Mouse (Mus musculus): ENCODE measurements at regions not wholly inside any gene's neighbourhood (a gene's known extent, or its start where the extent isn't known, plus 50 kb on each side); places are given as distances from the start of the nearest gene placed in this dataset.
A peak's percentile ranks its signal among the peaks of the same experiment; 100 is the strongest.

DNA sequence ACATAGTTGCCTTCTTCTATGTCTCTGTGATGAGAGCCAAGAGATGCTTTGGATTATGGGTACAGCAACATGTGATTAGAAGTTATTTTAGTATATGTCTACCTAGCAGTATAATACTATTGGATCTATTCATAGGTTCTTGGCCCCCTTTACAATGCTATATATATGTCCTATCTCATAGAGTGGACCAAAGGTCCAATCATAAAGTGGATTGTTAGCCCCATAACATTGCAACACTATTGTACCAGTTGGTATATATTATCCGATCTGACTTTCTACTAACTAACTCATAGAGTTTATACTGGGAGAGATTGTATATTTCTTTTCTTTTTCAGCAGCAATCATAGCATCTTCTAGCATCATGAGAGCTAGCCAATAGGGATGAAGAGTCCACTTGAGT is 491.7 kb upstream of the Zeb2 start:
- no peak for DNase-seq

DNA sequence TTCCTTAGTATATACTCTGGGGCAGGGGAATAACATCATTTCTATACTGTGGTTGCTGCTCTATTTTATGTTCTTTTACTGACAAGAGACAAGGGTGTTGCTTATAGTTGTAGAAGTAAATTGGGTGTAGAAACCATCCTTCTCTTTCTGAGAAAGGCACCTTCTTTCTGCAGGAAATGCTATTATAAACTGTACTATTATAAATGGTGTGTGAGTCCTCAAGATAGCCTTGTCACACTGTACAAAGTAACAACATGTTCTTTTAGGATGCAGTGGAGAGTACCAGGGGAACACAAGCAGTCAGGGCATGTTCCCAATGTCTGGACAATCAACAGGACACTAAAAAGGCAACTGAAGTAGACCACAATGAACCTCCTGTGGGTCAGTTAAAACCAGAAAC is 490.2 kb upstream of the Zeb2 start:
- no peak for DNase-seq

DNA sequence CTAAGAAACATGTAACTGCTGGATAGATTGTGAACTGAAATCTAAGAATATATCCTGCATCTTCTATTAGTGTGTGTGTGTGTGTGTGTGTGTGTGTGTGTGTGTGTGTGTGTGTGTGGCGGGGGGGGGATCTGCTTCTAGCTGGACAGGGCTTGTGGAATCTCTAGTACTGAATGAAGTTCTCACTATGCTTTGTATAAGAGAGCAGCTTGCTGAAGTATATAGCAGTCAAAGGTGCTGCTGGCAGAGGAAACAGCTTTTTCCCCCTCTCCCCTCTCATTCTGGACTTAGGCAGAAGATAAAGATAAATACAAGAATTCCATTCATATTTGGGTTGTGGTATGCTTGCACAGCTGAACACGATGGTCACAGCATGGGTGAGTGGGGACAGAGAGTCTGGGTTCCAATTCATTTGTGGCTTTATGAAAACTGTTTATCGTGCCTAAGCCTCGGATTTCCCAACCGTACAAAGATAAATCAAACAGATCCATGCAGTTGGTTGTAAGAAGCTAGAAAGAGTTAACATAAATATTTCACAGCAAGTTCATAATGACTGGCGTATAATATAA is 484.2 kb upstream of the Zeb2 start:
- DNase-seq, result no peak

DNA sequence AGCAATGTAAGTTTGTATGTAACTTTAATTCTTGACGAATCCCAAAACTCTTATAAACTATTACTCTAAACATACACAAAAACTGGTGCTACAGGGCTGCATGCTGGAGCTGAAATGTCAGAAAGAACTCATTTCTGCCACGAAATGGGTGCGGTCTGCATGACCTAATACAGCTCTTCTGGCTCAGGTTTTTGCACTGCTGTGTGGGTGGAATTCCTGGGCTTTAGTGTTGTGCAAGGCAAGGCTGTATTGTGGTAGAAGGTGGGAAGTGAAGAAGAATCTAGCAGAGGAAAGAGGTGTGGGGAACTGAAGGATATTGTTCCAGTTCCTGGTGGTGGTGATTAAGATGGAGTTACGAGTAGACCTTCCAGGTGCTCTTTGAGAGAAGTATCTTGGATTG is 476.6 kb upstream of the Zeb2 start:
- peak; percentile 13 for DNase-seq

DNA sequence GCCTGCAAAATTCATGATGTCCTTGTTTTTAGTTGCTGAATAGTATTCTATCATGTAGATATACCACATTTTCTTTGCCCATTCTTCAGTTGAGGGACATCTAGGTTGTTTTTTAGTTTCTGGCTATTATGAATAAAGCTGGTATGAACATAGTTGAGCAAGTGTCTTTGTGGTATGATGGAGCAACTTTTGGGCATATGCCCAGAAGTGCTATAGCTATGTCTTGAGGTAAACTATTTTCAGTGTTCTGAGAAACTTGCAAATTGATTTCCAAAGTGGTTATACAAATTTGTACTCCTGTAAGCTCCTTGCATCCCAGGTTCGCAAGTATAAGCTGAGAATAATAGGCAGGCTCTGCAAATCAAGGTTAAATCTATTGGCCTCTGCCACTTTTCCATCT is 473.8 kb upstream of the Zeb2 start:
- no peak for DNase-seq

DNA sequence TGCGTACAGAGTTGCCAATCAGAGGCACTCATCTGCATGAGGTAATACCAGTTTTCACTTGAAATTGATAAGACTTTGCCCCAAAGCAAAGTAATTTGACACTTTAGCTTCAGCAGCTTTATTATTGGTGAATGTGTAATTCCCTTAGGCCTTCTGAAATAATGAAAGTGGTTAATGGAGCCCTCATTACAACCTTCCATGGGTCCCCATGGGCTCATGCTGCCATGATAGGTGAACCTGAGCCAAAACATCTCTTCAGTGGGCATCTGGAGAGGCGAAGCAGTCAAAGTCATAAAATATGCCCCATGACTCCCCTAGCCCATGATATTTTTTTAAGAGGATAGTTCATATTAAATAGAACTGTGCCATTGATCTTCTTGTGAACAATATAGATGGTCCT is 471.1 kb upstream of the Zeb2 start:
- DNase-seq, result no peak

DNA sequence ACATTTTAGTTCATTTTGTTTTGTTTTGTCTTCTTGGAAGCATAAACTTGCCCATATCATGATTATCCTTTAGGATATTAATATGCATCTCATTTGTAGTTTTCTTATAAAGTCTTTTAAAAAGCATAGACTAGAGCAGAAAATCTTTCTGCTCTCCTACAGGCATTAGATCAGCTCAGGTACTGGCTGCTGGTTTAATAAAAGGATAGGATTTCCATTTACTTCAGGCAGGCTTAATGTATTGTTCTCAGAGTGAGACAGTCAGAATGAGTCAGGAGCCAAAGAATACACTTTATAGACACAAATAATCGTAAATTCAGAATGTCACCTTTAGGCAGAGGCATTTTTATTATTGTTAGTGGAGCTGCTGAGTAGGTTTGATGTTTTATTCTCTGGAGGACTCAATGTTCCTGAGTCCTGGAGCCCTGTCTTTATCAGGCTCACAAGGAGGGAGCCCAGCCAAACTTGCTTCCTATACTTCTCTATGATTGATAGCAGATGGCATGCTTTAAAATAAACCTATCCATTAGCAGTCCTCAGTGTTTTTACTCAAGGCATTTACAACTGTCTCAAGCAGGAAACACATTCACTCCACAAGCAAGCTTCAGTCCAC is 469.5 kb upstream of the Zeb2 start:
- DNase-seq, result no peak

DNA sequence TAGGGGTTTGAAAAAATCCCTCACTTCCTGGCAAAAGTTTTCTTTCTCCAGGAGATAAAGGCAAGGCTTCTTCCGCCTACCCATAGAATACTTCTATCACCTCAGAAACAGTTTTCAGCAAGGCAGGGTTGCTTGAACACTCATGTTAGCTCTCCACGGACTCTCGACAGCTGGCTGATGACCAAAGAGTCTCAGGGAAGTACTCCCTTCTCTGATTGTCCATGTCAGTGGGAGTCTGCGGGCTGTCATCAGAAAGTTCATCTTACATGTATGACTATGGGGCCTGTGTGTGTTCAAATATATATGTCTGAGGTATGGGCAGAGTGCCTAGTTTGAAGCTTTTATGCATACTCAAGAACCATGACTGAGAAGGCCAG is 464.3 kb upstream of the Zeb2 start:
- DNase-seq, result no peak

DNA sequence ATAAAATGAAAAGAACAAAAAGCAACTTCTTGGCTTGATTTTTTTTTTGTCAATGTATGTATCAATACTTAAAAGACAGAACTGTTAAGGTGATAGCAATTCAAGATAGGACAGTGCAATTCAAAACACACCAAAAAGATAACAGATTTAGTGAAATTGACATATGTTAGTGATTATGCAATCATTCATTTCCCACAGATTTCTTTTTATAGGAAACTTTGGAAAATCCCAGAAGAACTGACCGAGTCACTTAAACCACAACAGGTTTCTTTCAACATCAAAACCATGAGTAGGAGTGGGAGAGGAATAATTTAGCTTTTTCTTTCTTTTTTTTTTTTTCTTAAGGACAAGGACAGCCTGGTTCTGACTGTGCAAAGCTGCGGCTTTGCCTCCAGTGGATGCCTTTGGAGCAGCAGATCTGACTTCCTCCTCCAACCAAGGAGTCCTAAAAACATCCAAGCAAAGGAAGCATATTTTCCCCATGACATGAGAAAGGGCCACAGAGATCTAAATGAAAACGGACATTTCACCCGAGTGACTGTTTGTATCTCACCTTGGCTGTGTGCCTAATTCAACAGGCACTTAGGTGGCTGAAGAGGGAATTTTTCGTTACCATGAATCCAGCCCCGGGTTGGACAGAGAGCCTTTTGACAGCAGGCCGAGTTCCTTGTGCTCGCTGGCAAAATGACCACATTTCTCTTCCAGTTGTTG is 463.8 kb upstream of the Zeb2 start:
- peak; percentile 21 for DNase-seq

DNA sequence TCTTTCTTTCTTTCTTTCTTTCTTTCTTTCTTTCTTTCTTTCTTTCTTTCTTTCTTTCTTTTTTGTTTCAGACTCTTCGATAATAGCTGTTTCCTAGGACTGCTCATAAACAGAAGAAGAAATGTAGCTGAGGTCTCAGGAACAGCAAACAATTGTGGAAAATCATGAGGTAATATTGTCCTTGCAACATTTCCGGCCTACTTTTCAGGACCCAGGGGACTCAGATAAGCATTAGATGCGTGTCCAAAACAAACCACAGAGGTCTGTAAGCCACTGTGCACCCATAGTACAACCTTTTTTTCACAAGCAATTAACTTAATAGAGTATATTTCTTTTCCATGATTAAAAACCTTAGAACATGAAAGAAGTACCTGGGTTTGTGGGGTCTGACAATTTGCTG is 455.7 kb upstream of the Zeb2 start:
- DNase-seq, result peak; percentile 14

DNA sequence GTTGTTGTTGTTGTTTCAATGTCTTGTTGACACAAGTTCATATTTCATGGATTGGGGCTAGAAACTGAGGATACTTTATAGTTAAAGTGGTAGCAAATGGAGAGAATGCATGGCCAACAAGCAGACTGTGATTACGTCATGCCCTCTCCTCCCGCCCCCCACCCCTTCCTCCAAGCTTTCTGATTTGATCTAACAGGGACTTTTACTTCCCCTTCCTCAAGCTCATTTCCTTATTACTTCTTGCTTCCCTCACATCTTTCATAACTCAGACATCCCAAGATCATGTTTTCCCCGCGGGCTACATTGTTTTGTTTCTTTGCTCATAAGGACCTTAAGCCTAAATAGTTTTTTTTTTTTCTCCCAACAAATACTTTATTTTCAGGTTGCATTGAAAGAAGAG is 437.5 kb upstream of the Zeb2 start:
- no peak for DNase-seq

DNA sequence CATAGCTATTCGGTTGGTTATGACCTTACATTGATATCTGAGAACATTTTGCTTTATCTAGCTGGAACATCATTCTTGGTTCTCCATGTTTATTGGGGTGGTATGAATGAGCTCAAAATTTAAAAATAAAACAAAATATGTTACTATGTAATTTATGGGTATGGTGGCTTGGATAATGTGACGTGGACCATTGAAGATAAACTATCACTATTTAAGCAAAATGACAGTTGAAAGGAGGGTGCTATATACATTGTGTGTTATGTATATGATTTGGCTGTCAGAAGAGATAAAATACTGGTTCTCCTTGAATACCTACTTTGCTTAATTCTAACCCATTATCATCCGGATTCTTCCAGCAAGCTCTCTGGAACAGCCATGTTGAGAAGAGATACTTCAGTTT is 424.2 kb upstream of the Zeb2 start:
- DNase-seq, result no peak

DNA sequence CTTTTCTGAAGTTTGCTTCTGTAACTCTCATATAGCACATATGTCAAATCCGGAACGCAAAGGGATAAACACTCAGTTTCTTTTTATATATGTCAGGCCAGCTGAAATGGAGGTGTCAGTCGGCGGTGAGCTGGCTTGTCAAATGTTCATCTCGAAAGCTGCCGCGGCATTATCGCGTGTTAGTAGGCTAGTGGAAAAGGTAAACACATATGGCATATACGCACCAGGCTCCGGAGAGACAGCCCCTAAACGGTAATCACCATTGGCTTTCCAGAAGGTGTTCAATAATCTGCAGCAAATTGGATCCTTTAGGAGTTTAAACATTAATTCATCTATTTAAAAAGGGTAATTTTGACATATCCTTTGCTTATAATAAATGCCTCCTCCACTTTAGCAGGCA is 421.8 kb upstream of the Zeb2 start:
- DNase-seq, result no peak

DNA sequence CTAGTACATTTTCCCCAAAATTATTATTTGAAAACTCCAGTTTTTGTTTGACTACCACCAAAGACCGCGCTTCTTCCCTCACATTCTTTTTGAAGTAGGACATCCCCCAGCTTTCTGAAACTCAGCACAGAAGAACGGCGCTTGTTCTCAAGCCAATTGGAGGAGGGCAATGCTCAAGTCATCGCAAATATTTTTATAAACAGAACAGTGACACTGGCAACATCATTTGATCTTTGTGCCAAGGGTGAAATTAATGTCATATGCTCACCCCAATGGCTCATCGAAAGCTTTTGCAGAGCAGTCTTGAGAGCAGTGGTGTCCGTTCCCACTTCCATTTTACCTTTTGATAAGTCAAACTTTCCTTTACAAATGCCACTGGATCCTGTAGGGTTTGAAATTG is 420.5 kb upstream of the Zeb2 start:
- DNase-seq, result no peak

DNA sequence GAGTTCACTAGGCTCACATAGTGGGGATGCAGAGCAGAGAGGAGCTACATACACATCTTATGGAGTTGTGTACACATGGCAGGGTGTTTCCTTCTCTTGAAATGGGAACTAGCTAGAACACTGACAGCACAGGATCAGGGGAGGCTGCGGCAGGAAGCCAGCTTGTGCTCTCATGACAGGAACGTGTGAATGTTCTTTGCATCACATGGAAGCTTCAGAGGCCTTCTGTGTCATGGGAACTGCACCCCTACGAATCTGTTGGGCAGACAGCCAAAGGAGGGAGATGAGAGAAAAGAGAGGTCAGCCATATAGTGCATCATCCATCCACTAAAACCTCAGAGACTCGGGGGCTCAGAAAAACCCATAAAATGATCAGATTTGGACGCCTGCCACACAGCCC is 417.6 kb upstream of the Zeb2 start:
- no peak for DNase-seq

DNA sequence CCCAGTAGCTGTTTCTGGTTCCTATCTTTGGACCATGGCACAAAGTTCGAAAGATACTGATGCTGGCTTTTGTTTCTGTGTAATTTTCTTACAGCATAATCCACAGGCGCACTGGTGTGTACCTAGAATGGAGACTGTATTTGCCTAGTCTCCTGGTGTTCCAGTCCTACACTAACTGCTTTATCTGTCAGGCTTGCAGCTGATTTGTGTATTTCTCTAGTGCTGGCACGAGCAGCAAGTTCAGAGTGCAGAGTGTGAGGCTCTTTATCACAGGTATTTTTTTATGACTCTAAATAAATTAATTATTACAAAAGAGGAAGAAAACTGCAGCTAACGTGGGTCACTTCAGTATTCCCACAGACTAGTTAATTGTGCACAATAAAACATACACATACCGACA is 405.1 kb upstream of the Zeb2 start:
- DNase-seq, result no peak

DNA sequence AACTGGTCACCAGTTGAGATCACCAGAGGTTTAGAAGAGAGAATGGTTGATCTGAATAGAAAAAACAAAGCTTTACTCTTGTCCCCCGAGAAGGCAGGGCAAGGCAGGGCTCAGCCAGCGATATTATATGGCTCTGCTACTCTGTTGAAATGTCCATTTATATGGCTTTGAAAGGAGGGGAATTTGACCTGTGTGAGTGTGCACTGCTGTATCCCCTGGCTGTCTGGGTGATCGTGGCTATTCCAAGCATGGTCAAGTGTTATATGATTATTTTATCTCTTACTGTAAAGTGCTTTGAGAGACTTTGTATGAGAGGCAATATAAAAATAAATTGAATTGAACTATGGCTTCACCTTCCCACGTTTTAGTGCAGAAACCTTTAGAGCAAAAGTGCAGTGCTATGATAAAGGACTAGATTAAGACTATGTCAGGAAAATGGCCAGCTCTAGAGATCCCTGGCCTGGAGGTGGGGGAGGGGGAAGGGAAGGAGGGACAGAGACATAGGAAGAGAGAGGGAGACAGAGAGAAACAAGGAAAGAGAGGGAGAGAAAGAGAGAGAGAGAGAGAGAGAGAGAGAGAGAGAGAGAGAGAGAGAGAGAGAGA is 402.5 kb upstream of the Zeb2 start:
- no peak for DNase-seq

DNA sequence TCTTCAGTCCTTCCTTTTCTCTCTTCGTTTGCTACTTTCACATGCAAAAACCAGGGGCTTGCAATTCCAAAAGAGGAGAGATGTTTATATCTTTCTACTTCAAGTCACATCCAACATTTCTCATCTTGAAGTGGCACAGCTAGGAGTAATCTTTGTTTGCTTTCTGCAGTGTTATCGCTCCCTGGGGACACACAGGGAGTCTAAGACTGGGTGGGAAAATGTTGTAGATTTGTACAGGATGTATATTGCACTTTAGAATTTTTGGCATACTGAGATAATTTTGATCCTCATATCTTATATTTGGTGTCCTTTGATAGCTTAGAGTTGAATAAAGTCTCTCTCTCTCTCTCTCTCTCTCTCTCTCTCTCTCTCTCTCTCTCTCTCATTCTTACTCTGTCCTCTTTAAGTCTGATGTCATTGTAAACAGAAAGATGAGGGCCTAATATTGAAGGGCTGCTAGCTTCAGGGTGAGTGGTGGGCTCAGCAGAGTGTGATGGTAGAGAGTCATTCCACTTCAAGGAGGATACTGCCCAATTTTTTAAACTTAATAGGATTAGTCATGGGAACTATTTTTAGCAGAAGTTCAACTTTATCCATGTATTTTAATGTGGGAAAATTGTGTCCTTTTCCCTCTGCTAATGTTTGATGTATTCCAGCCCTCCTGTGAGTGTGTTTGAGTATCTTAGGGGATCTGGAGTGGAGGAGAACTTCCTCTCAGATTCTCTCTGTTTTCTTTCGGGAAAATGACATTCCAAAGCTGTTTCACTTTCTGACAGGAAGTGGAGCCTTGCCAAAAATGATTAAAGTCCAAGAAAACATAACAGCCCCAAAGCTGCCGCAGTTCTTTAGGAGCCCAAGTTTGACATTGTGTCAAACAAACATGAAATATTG is 397.3 kb upstream of the Zeb2 start:
- peak; percentile 12 for DNase-seq

DNA sequence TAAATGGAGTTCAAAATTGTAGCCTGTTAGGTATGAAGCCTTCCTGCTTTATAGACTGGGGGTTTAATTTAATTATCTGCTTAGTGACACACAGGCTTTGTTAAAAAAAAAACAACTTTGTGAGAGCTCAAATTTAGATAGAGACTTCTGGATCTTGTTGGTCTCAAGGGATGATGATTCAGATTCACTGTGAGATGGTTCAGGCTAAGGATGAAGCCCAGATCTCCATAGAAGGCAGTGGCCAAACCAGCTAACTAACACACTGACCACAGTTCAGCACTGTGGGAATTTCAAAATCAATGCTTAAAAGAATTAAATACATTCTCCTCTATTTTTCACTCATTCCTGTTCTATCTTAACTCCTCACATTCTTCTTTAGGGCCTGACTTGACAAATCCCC is 395.7 kb upstream of the Zeb2 start:
- no peak for DNase-seq

DNA sequence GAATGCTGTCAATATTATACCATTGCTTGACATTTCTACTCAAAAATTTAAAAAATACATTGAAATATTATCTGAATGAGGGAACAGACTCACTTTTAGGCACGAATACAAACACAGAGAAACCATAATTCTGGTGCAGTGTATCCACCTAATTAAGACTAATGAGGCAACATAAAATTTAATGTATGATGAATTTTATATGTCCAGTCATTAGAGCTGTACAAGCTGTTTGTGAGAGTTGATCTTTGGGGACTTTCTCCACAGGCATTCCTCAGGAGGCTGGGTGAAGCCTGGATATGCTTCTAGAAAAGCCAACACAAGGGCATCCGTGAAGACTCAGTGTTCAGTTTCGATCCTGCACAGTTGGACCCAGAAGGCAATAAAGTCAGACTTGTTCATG is 394.6 kb upstream of the Zeb2 start:
- no peak for DNase-seq

DNA sequence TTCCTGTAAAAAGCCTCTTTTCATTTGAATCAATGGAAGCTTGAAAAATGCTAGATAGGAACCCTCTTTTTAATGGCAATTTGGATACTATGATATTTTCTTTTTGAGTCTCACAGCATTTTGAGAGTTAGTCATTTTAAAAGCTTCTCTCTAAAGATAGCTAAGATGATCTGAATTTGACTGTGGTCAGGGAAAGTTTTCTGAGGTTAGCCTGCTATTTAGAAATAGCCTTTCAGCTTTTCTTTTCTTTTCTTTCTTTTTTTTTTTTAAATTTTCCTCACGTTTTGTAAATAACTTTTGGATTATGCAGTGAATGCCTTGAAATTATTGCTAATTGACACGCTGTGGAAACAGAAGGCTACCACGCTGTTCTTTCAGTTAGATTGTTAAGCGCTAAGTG is 387.3 kb upstream of the Zeb2 start:
- no peak for DNase-seq

DNA sequence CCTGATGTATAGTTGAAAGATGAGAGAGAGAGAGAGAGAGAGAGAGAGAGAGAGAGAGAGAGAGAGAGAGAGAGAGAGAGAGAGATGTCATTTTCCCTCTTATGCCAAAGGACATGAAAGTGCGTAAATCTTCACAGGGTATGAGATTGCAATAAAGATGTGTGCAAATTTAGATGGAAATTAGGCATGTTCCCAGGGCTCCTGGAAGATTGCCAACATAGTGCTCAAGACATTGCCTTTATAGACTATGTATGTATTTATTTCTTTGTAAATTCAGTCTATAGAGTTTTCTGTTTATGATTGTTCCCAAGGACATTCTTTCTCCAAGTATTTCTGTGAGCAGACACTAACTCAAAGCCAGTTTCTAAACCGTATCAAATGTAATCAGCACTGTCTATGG is 376.5 kb upstream of the Zeb2 start:
- no peak for DNase-seq

DNA sequence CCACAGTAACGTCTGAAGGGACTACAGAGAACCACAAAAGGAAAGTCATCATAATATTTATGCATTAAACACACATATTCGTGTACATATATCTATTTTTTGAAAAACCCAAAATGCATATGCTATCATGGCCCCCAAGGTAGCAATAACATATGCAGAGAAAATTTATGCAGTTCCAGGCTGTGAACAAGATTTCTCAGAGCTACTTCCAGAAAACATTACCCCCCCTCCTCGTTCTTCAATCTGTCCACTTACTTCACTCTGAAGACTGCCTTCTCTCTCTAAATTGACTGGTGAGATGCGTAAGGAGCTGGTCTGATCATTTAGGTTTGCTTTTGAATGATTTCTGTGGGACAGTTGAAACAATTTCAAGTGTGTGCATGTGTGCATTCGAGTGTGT is 369.3 kb upstream of the Zeb2 start:
- no peak for DNase-seq

Data from adrenal gland, adult 2 months (tissue).